Mouse (Mus musculus) testis, adult 2 months (tissue): ENCODE results near the gene Dusp12.

Experiments used
- CTCF ChIP-seq: fragments of 200-500 bp; IDR thresholded peaks from 2 replicates; pipeline ENCODE4 v1.5.1; 2012; ENCODE audit warnings: low read depth, mild to moderate bottlenecking, inconsistent platforms, low read length, moderate library complexity; ENCODE audit not compliant: control insufficient read depth, insufficient read depth, insufficient replicate concordance
- POLR2A ChIP-seq: fragments of 200-500 bp; IDR thresholded peaks from 2 replicates; pipeline ENCODE4 v1.6.1; 2012; ENCODE audit warnings: low read depth, mild to moderate bottlenecking, inconsistent platforms, low read length, moderate library complexity; ENCODE audit not compliant: control insufficient read depth

- TF ChIP-seq CTCF = no peak
- TF ChIP-seq POLR2A = no peak
Measured at GRCm38 (mm10) chr1:170834756-170835155, 50.6 kb downstream of the Dusp12 start.
